Comparison of ENCODE assay signal across 11 mouse cellular contexts in genomic region chr2:178221003-178221402, GRCm38 (mm10).
DNase-seq lines count a peak whose midpoint lies in the region; ATAC-seq lines count a peak whose summit lies in the region.
"Had no signal": no experiment of that assay in that cellular context is flagged by ENCODE, and none has a peak within 500 bp of the region (broad histone marks: within the 10 kb centered on the region; RNA-seq: fewer than 3 reads in every experiment).

No protein-coding gene starts in this region.

- 92% methylated on average over 3 of the region's 3 CpGs for WGBS in limb, embryonic 11.5 days
- 96% methylated on average over 3 of the region's 3 CpGs for WGBS in limb, embryonic 10.5 days
- WGBS in embryonic facial prominence, embryonic 14.5 days: 100% methylated on average over 3 of the region's 3 CpGs
- 95% methylated on average over 3 of the region's 3 CpGs for WGBS in hindbrain, embryonic 14.5 days
- 98% methylated on average over 3 of the region's 3 CpGs for WGBS in midbrain, embryonic 16.5 days
- WGBS in kidney, embryonic 16.5 days: 94% methylated on average over 3 of the region's 3 CpGs

- H3K4me2 ChIP-seq in limb, embryonic 11.5 days (ENCODE audit: low read depth, severe bottlenecking): no peak overlapping the region
- no peak overlapping the region for H3K4me2 ChIP-seq in embryonic facial prominence, embryonic 14.5 days (ENCODE audit: low read depth, low read length)
- no peak overlapping the region for H3K4me2 ChIP-seq in hindbrain, embryonic 14.5 days (replicated peaks)
- H3K4me2 ChIP-seq in midbrain, embryonic 16.5 days (ENCODE audit: low read length): no peak overlapping the region
- no peak overlapping the region for H3K4me2 ChIP-seq in kidney, embryonic 16.5 days (replicated peaks; ENCODE audit: low read depth, low read length)

- no peak overlapping the region for H3K27ac ChIP-seq in limb, embryonic 11.5 days (replicated peaks; ENCODE audit: low read depth, low read length)
- H3K27ac ChIP-seq in limb, embryonic 10.5 days: no peak overlapping the region
- no peak overlapping the region for H3K27ac ChIP-seq in embryonic facial prominence, embryonic 14.5 days (replicated peaks; ENCODE audit: low read depth, low read length)
- no peak overlapping the region for H3K27ac ChIP-seq in hindbrain, embryonic 14.5 days
- 0 out of 2 replicates have a peak overlapping the region, but pooled peaks have one; percentile 20 for H3K27ac ChIP-seq in midbrain, embryonic 16.5 days (ENCODE audit: low read length)
- no peak overlapping the region for H3K27ac ChIP-seq in kidney, embryonic 16.5 days (ENCODE audit: low read length)

- H3K4me1 ChIP-seq in limb, embryonic 11.5 days (ENCODE audit: control insufficient read depth, insufficient read depth, low read length): no peaks in the 10 kb centered on the region
- H3K4me1 ChIP-seq in limb, embryonic 10.5 days: no peaks in the 10 kb centered on the region
- no peaks in the 10 kb centered on the region for H3K4me1 ChIP-seq in embryonic facial prominence, embryonic 14.5 days (ENCODE audit: control insufficient read depth, insufficient read depth, low read length)
- H3K4me1 ChIP-seq in hindbrain, embryonic 14.5 days (replicated peaks; ENCODE audit: control insufficient read depth, insufficient read depth, low read length): no peaks in the 10 kb centered on the region
- peaks cover 14% of the 10 kb centered on the region; the same call in 1 of the 2 replicates for H3K4me1 ChIP-seq in midbrain, embryonic 16.5 days (ENCODE audit: control insufficient read depth, insufficient read depth, low read length)
- H3K4me1 ChIP-seq in kidney, embryonic 16.5 days (ENCODE audit: insufficient read depth, low read length): no peaks in the 10 kb centered on the region

- no peak overlapping the region for H3K4me3 ChIP-seq in limb, embryonic 11.5 days (ENCODE audit: low read depth, low read length)
- H3K4me3 ChIP-seq in limb, embryonic 10.5 days: no peak overlapping the region
- H3K4me3 ChIP-seq in embryonic facial prominence, embryonic 14.5 days (ENCODE audit: low read depth, low read length): no peak overlapping the region
- H3K4me3 ChIP-seq in hindbrain, embryonic 14.5 days (replicated peaks; ENCODE audit: low read length): no peak overlapping the region
- no peak overlapping the region for H3K4me3 ChIP-seq in midbrain, embryonic 16.5 days (ENCODE audit: low read depth, low read length)
- H3K4me3 ChIP-seq in kidney, embryonic 16.5 days (ENCODE audit: low read length): no peak overlapping the region
- H3K4me3 ChIP-seq: erythroblast, embryonic 14.5 days had no signal

- peak; percentile 63 for ATAC-seq in limb, embryonic 11.5 days (ENCODE audit: insufficient number of reproducible peaks, low FRiP score, low TSS enrichment, low read depth)
- ATAC-seq in embryonic facial prominence, embryonic 14.5 days (ENCODE audit: low read depth): peak; percentile 18; the same call in 1 of the 2 replicates
- ATAC-seq in hindbrain, embryonic 14.5 days (ENCODE audit: low FRiP score): peak; percentile 57; the same call in 1 of the 2 replicates
- ATAC-seq in midbrain, embryonic 16.5 days: peak; percentile 70
- no peak for ATAC-seq in kidney, embryonic 16.5 days (ENCODE audit: low FRiP score, low TSS enrichment)

- no peaks in the 10 kb centered on the region for H3K36me3 ChIP-seq in limb, embryonic 11.5 days (ENCODE audit: control insufficient read depth, insufficient read depth, low read length)
- H3K36me3 ChIP-seq in limb, embryonic 10.5 days: no peaks in the 10 kb centered on the region
- no peaks in the 10 kb centered on the region for H3K36me3 ChIP-seq in embryonic facial prominence, embryonic 14.5 days (ENCODE audit: control insufficient read depth, insufficient read depth, low read length)
- no peaks in the 10 kb centered on the region for H3K36me3 ChIP-seq in hindbrain, embryonic 14.5 days (replicated peaks; ENCODE audit: control insufficient read depth, insufficient read depth)
- no peaks in the 10 kb centered on the region for H3K36me3 ChIP-seq in midbrain, embryonic 16.5 days (ENCODE audit: control insufficient read depth, insufficient read depth, low read length)
- no peaks in the 10 kb centered on the region for H3K36me3 ChIP-seq in kidney, embryonic 16.5 days (ENCODE audit: insufficient read depth, low read length)

- DNase-seq in limb, embryonic 11.5 days (ENCODE audit: low spot score): no peak
- no peak for DNase-seq in limb, embryonic 10.5 days (ENCODE audit: low spot score)
- DNase-seq in embryonic facial prominence, embryonic 14.5 days (ENCODE audit: low spot score): no peak
- DNase-seq in hindbrain, embryonic 14.5 days (ENCODE audit: low spot score): no peak
- no peak for DNase-seq in cerebellum, adult 18-20 months
- DNase-seq in heart, adult 8-10 months (ENCODE audit: low spot score): no peak
- DNase-seq: cerebellum, adult 9-11 months; right cerebral cortex, postnatal 4 days had no signal

- no peaks in the 10 kb centered on the region for H3K27me3 ChIP-seq in limb, embryonic 11.5 days (ENCODE audit: control insufficient read depth, insufficient read depth, low read length)
- H3K27me3 ChIP-seq in limb, embryonic 10.5 days (ENCODE audit: low read depth, poor library complexity, severe bottlenecking): no peaks in the 10 kb centered on the region
- no peaks in the 10 kb centered on the region for H3K27me3 ChIP-seq in embryonic facial prominence, embryonic 14.5 days (replicated peaks; ENCODE audit: control insufficient read depth, insufficient read depth, low read length)
- no peaks in the 10 kb centered on the region for H3K27me3 ChIP-seq in hindbrain, embryonic 14.5 days (ENCODE audit: control insufficient read depth, insufficient read depth, low read length)
- no peaks in the 10 kb centered on the region for H3K27me3 ChIP-seq in midbrain, embryonic 16.5 days (ENCODE audit: control insufficient read depth, insufficient read depth, low read depth, low read length)
- no peaks in the 10 kb centered on the region for H3K27me3 ChIP-seq in kidney, embryonic 16.5 days (ENCODE audit: insufficient read depth, low read length)

- no peak overlapping the region for H3K9ac ChIP-seq in limb, embryonic 11.5 days (ENCODE audit: low read length)
- no peak overlapping the region for H3K9ac ChIP-seq in embryonic facial prominence, embryonic 14.5 days (ENCODE audit: low read depth, low read length)
- H3K9ac ChIP-seq in hindbrain, embryonic 14.5 days: no peak overlapping the region
- H3K9ac ChIP-seq in midbrain, embryonic 16.5 days (ENCODE audit: low read depth, low read length): no peak overlapping the region
- no peak overlapping the region for H3K9ac ChIP-seq in kidney, embryonic 16.5 days (replicated peaks; ENCODE audit: low read length)

- H3K9me3 ChIP-seq in limb, embryonic 11.5 days (ENCODE audit: control insufficient read depth, low read length): no peaks in the 10 kb centered on the region
- no peaks in the 10 kb centered on the region for H3K9me3 ChIP-seq in limb, embryonic 10.5 days (replicated peaks)
- H3K9me3 ChIP-seq in embryonic facial prominence, embryonic 14.5 days (ENCODE audit: control insufficient read depth, low read length): no peaks in the 10 kb centered on the region
- no peaks in the 10 kb centered on the region for H3K9me3 ChIP-seq in hindbrain, embryonic 14.5 days (ENCODE audit: control insufficient read depth, low read length)
- no peaks in the 10 kb centered on the region for H3K9me3 ChIP-seq in midbrain, embryonic 16.5 days (replicated peaks; ENCODE audit: control insufficient read depth, low read length, poor library complexity, severe bottlenecking)
- H3K9me3 ChIP-seq in kidney, embryonic 16.5 days (ENCODE audit: low read length): no peaks in the 10 kb centered on the region
